Mouse (Mus musculus) layer of hippocampus, adult 9-11 months (tissue): ENCODE results near the gene Snd1.

Source experiments
- DNase-seq: peaks from one replicate; pipeline ENCODE4 v3.0.0; 2022

Snd1 gene

DNA sequence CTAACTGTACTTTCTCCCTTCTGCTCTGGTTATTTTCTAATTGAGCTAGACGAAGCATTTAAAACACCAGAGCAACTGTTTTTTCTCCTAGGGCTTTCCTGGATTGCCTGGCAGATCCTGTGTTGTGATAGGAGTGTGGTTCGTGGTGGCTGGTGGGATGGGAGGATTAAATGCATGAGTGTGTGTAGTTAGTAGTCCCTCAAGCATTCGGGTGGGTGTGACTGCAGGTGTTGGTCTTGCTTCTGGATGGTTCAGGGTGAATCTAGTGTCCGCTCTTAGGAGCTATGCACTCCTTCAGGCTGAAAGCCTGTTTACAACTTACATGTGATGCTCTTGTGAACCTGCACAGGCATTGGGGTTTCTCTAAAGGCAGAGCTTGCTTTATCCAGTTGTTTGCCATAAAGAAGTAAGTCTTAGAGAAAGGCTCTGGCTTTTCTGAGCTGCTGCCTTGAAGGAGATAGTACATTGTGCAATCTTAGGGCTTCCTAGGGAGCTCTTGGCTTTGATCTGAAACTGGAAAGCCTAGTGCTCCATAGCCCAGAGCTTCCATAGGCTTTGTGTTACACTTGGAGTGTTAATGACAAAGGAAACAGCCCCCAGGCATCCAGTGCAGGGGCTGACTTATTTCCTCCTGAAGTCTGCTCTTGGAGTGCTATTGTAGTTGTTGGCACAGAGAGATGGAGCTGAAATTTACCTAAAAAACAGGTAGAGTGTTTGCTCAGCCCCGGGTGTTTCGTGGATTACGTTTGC is 75.5 kb downstream of the Snd1 start:
- no peak for DNase-seq

DNA sequence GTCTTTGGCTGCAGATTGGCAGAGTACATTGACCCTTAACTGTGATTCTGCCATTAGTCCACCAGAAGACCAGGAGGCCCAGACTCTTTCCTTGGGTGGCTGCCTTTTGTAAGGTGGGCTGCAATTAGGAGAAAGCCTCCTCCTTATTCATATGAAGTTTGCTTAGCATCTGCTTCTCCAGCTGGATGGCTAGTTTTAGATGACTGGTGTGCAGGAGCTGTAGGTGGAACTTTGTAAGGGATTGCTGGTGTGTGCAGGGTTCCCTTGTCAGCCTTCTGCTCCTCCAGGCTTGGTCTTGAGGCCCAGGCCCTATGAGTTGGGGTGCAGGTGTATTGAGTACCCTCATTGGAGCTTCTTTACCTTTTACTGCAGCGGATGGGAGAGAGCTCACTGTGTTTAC is 79.5 kb downstream of the Snd1 start:
- DNase-seq: peak; percentile 47

- no peak for DNase-seq
Measured at GRCm38 (mm10) chr6:28555002-28555401, 80.1 kb downstream of the Snd1 start.

DNA sequence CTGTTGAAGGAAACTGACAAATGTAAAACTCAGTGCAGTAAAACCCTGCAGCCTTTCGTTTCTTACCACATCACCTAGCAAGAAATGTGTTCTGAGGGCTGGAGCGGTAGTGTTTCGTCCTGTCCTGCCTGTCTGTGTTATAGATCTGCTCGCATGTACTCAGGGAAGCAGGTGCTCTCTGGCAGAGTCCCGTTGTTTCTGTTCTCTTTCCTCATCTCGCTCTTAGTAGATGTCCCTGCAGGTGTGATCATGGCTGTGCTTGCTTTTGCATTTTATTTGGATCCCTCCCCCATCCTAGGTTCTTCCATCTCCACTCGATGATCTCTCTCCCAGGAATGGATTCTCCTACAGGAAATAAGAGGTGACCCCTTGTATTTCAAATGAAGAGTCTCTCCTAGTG is 80.5 kb downstream of the Snd1 start:
- DNase-seq: no peak

- no peak for DNase-seq
Measured at GRCm38 (mm10) chr6:28557728-28558127, 82.8 kb downstream of the Snd1 start.

- DNase-seq: no peak
Measured at GRCm38 (mm10) chr6:28559419-28559818, 84.5 kb downstream of the Snd1 start.

GRCm38 (mm10) chr6:28561291-28561995 is 86.5 kb downstream of the Snd1 start:
- no peak for DNase-seq

GRCm38 (mm10) chr6:28562323-28563044 is 87.5 kb downstream of the Snd1 start:
- no peak for DNase-seq

DNA sequence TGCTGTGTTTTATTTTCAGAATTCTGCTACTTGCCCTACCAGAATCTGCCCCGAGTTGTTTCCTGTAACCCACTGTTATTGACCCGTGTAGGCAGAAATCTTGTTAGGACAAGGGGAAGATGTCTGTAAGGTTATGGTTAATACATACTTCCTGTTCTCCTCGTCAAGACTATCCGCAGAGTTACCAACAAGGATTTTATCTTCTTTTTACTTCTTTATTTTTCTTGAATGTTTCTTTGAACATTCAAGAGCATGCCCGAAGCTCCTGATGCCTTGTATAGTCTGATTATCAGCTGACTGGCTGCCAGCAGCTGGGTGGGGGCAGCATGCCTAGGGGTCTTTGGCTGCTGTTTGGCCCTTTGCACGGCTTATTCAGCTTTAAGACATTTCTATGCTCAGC is 93.0 kb downstream of the Snd1 start:
- DNase-seq: no peak

- no peak for DNase-seq
Measured at GRCm38 (mm10) chr6:28571946-28572345, 97.0 kb downstream of the Snd1 start.

DNA sequence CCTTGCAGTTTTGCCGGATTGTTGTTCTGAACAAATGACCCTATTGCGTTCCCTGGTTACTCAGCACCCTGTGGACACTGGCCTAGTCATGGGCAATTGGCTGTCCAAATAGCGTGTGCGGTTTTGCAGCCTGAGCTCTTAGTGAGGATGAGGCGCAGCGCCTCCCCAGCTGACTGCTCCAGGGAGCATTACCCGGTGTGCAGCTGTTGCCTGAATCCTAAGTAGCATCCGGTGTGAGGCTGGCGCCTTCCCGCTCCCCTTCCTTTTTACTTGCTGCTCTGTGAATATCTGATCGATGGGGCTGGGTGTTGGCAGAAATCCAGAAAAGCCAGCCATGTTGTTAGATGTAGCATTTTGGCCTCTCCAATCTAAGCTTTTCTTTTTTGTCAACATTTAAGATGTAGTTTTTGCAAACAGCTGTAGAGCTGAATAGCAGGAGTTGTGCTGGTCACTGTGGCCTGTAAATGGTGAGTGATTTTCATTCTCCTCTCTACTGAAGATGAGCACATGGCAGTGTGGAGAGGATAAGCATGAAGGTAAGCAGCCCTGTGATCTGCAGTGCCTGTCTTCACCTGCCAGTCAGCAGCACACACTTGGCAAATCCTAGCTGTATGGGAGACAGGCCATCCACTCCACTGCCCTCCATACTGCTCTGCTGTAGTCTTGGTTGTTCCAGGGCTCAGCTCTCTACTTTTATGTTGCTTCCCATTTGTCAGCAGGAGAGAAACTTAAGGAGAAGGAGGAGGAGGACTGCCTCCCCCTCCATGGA is 98.2 kb downstream of the Snd1 start:
- peak; percentile 49 for DNase-seq

- no peak for DNase-seq
Measured at GRCm38 (mm10) chr6:28576356-28577264, 101.7 kb downstream of the Snd1 start.

DNA sequence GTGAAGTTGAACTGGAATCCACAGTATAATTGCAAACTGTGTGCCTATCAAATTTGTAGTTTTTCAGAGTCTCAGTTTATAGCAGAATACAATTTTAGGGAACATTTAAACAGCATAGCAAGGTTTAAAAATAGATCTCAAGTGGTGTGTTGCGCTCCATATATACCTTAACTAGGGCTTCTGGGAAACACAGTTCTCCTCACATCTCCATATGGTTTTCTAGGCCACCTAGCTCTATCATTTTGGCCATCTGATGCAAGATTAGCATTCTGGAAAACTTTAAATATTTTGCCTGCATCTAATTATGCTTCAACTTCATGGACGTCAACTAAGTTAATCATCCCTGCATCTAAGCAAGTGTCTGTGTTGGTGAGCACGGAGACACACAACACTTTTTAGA is 107.9 kb downstream of the Snd1 start:
- no peak for DNase-seq

DNA sequence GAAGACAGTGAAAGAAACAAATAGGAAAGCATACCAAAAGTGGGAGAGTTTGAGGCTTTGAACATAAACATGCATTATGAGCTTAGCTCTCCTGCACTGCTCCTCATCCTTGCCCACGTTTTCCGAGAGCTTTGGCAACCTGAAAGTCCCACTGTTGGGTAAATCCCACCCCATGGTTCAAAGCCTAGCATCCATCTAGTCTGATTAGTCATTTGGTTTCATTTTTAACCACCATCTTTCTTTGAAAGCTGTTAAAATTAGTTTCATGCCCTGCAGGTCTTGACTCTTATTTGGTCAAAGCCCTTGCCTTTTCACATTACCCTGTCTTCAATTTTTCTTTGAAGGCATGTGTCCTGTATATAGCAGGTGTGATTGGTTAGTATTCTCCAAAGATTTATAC is 108.5 kb downstream of the Snd1 start:
- no peak for DNase-seq

- DNase-seq: no peak
Measured at GRCm38 (mm10) chr6:28586806-28587205, 111.9 kb downstream of the Snd1 start.

GRCm38 (mm10) chr6:28588494-28589171 is 113.7 kb downstream of the Snd1 start:
- no peak for DNase-seq

GRCm38 (mm10) chr6:28592323-28592893 is 117.5 kb downstream of the Snd1 start:
- peak; percentile 40 for DNase-seq

DNA sequence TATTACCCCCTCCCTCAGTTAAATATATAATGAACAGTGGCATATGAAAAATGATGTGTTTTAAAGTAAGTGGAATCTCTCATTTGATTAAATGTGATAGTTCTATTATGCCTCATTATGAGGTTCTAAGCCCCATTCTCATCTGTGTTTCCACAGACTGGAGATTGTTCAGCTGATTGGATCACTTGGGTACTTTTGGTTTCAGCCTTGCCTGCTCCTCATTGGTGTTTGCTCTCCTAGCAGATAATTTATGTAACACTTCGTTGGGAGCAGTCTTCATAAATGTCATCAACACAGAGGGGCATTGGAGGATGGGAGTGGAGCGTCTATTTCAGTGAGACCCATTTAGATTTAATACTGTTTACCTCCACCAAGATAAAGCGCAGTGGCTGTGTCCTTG is 118.8 kb downstream of the Snd1 start:
- DNase-seq: no peak

GRCm38 (mm10) chr6:28594759-28595158 is 119.8 kb downstream of the Snd1 start:
- DNase-seq: no peak

- no peak for DNase-seq
Measured at GRCm38 (mm10) chr6:28595231-28595630, 120.3 kb downstream of the Snd1 start.

DNA sequence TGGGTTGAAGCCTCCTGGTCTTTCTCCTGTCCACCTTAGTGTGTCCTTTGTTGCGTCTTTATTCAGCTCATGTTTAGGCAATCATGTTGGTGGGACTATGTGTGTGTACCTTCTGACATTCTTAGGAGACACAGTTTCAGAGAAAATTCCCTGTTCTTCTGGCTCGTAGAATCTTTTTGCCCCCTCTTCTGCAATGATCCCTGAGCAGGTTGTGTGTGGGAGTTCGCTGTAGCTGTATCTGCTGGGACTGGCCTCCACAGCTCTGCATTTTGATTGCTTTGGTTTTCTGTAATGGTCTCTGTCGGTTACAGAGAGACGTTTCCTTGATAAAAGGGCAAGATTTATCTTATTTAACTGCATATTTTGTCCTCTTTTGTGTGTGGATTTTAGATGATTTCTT is 122.3 kb downstream of the Snd1 start:
- DNase-seq: peak; percentile 71
